19 mouse cellular contexts compared by ENCODE assay signal in genomic region chr3:97064046-97064445, GRCm38 (mm10).
DNase-seq lines count a peak whose midpoint lies in the region; ATAC-seq and TF ChIP-seq lines count a peak whose summit lies in the region.
"Had no signal": no experiment of that assay in that cellular context is flagged by ENCODE, and none has a peak within 500 bp of the region (broad histone marks: within the 10 kb centered on the region; RNA-seq: fewer than 3 reads in every experiment).

No protein-coding gene starts in this region.

- H3K4me3 ChIP-seq in heart, embryonic 10.5 days: no peak overlapping the region
- no peak overlapping the region for H3K4me3 ChIP-seq in heart, embryonic 12.5 days
- no peak overlapping the region for H3K4me3 ChIP-seq in heart, postnatal 0 days (ENCODE audit: low read depth, low read length)
- H3K4me3 ChIP-seq: forebrain, embryonic 10.5 days; liver, embryonic 15.5 days; lung, embryonic 15.5 days; megakaryocyte, embryonic 14.5 days; midbrain, embryonic 13.5 days had no signal

- no peak overlapping the region for H3K9ac ChIP-seq in heart, embryonic 12.5 days
- H3K9ac ChIP-seq in heart, postnatal 0 days (replicated peaks; ENCODE audit: low read depth, low read length): no peak overlapping the region
- H3K9ac ChIP-seq: liver, embryonic 15.5 days; lung, embryonic 15.5 days; midbrain, embryonic 13.5 days had no signal

- no peak for TF ChIP-seq CTCF in heart, postnatal 0 days (IDR thresholded peaks at IDR 0.05; ENCODE audit: low read depth)

- peak overlapping the region; percentile 80 for H3K27ac ChIP-seq in heart, embryonic 10.5 days
- no peak overlapping the region for H3K27ac ChIP-seq in heart, embryonic 12.5 days (ENCODE audit: poor library complexity, severe bottlenecking)
- peak overlapping the region; percentile 38; the same call in 1 of the 2 replicates for H3K27ac ChIP-seq in heart, postnatal 0 days (ENCODE audit: low read depth)
- H3K27ac ChIP-seq: forebrain, embryonic 10.5 days; liver, embryonic 15.5 days; lung, embryonic 15.5 days; midbrain, embryonic 13.5 days had no signal

- no peaks in the 10 kb centered on the region for H3K36me3 ChIP-seq in heart, embryonic 10.5 days
- no peaks in the 10 kb centered on the region for H3K36me3 ChIP-seq in heart, embryonic 12.5 days
- no peaks in the 10 kb centered on the region for H3K36me3 ChIP-seq in heart, postnatal 0 days (replicated peaks; ENCODE audit: control insufficient read depth, insufficient read depth, low read length)
- H3K36me3 ChIP-seq: forebrain, embryonic 10.5 days; liver, embryonic 15.5 days; lung, embryonic 15.5 days; midbrain, embryonic 13.5 days had no signal

- ATAC-seq in heart, embryonic 12.5 days (ENCODE audit: insufficient number of reproducible peaks, low FRiP score): no peak
- no peak for ATAC-seq in heart, postnatal 0 days (ENCODE audit: insufficient read depth, low read depth)
- ATAC-seq: CD4-positive, CD25-positive, alpha-beta regulatory T cell, adult 4 months; intestine, postnatal 0 days; midbrain, embryonic 13.5 days had no signal

- H3K9me3 ChIP-seq in heart, embryonic 10.5 days: no peaks in the 10 kb centered on the region
- H3K9me3 ChIP-seq in heart, embryonic 12.5 days (replicated peaks): no peaks in the 10 kb centered on the region
- no peaks in the 10 kb centered on the region for H3K9me3 ChIP-seq in heart, postnatal 0 days (replicated peaks; ENCODE audit: control insufficient read depth, low read length)
- H3K9me3 ChIP-seq: forebrain, embryonic 10.5 days; liver, embryonic 15.5 days; lung, embryonic 15.5 days; megakaryocyte, embryonic 14.5 days; midbrain, embryonic 13.5 days had no signal

- TF ChIP-seq EP300 in heart, postnatal 0 days (IDR thresholded peaks at IDR 0.05; ENCODE audit: low read depth): no peak

- no peaks in the 10 kb centered on the region for H3K27me3 ChIP-seq in heart, embryonic 10.5 days (ENCODE audit: insufficient read depth, poor library complexity, severe bottlenecking)
- no peaks in the 10 kb centered on the region for H3K27me3 ChIP-seq in heart, embryonic 12.5 days (replicated peaks)
- no peaks in the 10 kb centered on the region for H3K27me3 ChIP-seq in heart, postnatal 0 days (ENCODE audit: control insufficient read depth, insufficient read depth, low read length)
- H3K27me3 ChIP-seq: liver, embryonic 15.5 days; lung, embryonic 15.5 days; midbrain, embryonic 13.5 days had no signal

- H3K4me1 ChIP-seq in heart, embryonic 10.5 days: peaks cover 28% of the 10 kb centered on the region
- H3K4me1 ChIP-seq in heart, embryonic 12.5 days (replicated peaks): peaks cover 16% of the 10 kb centered on the region
- peaks cover 8% of the 10 kb centered on the region; the same call in 1 of the 2 replicates for H3K4me1 ChIP-seq in heart, postnatal 0 days (ENCODE audit: control insufficient read depth, insufficient read depth)
- H3K4me1 ChIP-seq: forebrain, embryonic 10.5 days; liver, embryonic 15.5 days; lung, embryonic 15.5 days; megakaryocyte, embryonic 14.5 days; midbrain, embryonic 13.5 days had no signal

- DNase-seq in adrenal gland, postnatal 14 days: peak; percentile 59
- no peak for DNase-seq in adrenal gland, adult 8-10 months
- no peak for DNase-seq in heart, embryonic 10.5 days (ENCODE audit: low spot score)
- DNase-seq in adrenal gland, postnatal 36 days: peak; percentile 10 to 52
- DNase-seq in heart, postnatal 0 days (ENCODE audit: low spot score): no peak
- DNase-seq in right cerebral cortex, adult 18-20 months: no peak
- DNase-seq in left cerebral cortex, adult 8-10 months (ENCODE audit: low spot score in 2 of 2): no peak
- DNase-seq: cerebellum, adult 11-12 months; cerebellum, postnatal 10 days; layer of hippocampus, adult 9-11 months; lung, postnatal 36 days had no signal

- 66% methylated on average over 6 of the region's 6 CpGs for WGBS in heart, embryonic 10.5 days
- 49% methylated on average over 6 of the region's 6 CpGs for WGBS in heart, embryonic 12.5 days
- WGBS in heart, postnatal 0 days: 34% methylated on average over 6 of the region's 6 CpGs

- no peak overlapping the region for H3K4me2 ChIP-seq in heart, embryonic 12.5 days
- H3K4me2 ChIP-seq in heart, postnatal 0 days (ENCODE audit: low read depth, low read length): no peak overlapping the region
- H3K4me2 ChIP-seq: liver, embryonic 15.5 days; lung, embryonic 15.5 days; midbrain, embryonic 13.5 days had no signal

Comparison
In these comparisons a context has a peak if more than half of its experiments do, and no peak if none do; other contexts are left out.
1. DNase-seq: peak in adrenal gland, postnatal 14 days (single experiment) and adrenal gland, postnatal 36 days (2 of 2); none in adrenal gland, adult 8-10 months (single experiment), heart, embryonic 10.5 days (single experiment), heart, postnatal 0 days (single experiment), right cerebral cortex, adult 18-20 months (single experiment) and left cerebral cortex, adult 8-10 months (0 of 2).